Mouse (Mus musculus) C2C12 (cell line): ENCODE data around the gene Chchd3. TPM values are rescaled to one million over a fixed set of nuclear protein-coding genes. Genes with fewer than 3 reads are reported as not detected.

ENCODE experiments used
- H3K27me3 ChIP-seq: one replicate; pipeline ENCODE4 v1.6.1; 2011; ENCODE audit not compliant: control insufficient read depth, insufficient read depth, insufficient read length
- H3K36me3 ChIP-seq: one replicate; pipeline ENCODE4 v1.6.1; 2011; ENCODE audit not compliant: control insufficient read depth, insufficient read depth
- H3K4me3 ChIP-seq: one replicate; pipeline ENCODE4 v1.5.1; 2011; ENCODE audit warnings: mild to moderate bottlenecking, control low read depth; ENCODE audit not compliant: poor library complexity, insufficient read depth, severe bottlenecking
- H3K79me2 ChIP-seq: one replicate; pipeline ENCODE4 v1.6.1; 2011; ENCODE audit not compliant: control insufficient read depth, insufficient read depth
- H3K79me3 ChIP-seq: one replicate; pipeline ENCODE4 v1.6.1; 2011; ENCODE audit warnings: low read depth, control low read depth
- H3ac ChIP-seq: one replicate; pipeline ENCODE3; 2011; ENCODE audit warnings: low read depth; ENCODE audit not compliant: control insufficient read depth, insufficient read length
- CEBPB ChIP-seq: IDR thresholded peaks from one replicate; pipeline ENCODE4 v1.6.1; 2011; ENCODE audit warnings: low read depth, mild to moderate bottlenecking, control low read depth, moderate library complexity
- CTCF ChIP-seq: IDR thresholded peaks from one replicate; pipeline ENCODE4 v1.5.1; 2011; ENCODE audit not compliant: control insufficient read depth, insufficient read depth, insufficient read length
- FOSL1 ChIP-seq: IDR thresholded peaks from one replicate; pipeline ENCODE4 v1.8.0; 2011; ENCODE audit warnings: mild to moderate bottlenecking, low read length; ENCODE audit not compliant: poor library complexity, insufficient read depth, severe bottlenecking
- MAX ChIP-seq: IDR thresholded peaks from one replicate; pipeline ENCODE4 v1.6.1; 2011; ENCODE audit warnings: mild to moderate bottlenecking, control low read depth
- MYOD1 ChIP-seq: IDR thresholded peaks from one replicate; pipeline ENCODE4 v1.6.1; 2011; ENCODE audit warnings: low read depth; ENCODE audit not compliant: control insufficient read depth, insufficient read length
- MYOG ChIP-seq: IDR thresholded peaks from one replicate; pipeline ENCODE4 v1.6.1; 2011; ENCODE audit not compliant: control insufficient read depth, insufficient read length; ENCODE audit errors: extremely low read depth
- USF1 ChIP-seq: IDR thresholded peaks from one replicate; pipeline ENCODE4 v1.6.1; 2011; ENCODE audit warnings: low read depth, mild to moderate bottlenecking, control low read depth, moderate library complexity
- polyA plus RNA-seq: library from polyadenylated mRNA; unstranded; fragments of >200 nt; fragmentation: generic; extraction: Trizol; gene quantifications from one replicate; pipeline ENCODE4 v1.2.1, GENCODE M21; 2012; ENCODE audit warnings: missing spikeins

Chchd3 gene
- polyA plus RNA-seq, 1 experiment: 94.8 TPM

GRCm38 (mm10) chr6:32981253-32981652 is 78.8 kb downstream of the Chchd3 start:
- TF ChIP-seq MYOG: no peak
- no peak for TF ChIP-seq CTCF
- no peak for TF ChIP-seq MYOD1
- TF ChIP-seq FOSL1: no peak
- no peak for TF ChIP-seq CEBPB
- Histone ChIP-seq H3K79me3 (peaks cover 37% of the 10 kb centered on the region), H3K36me3 (peaks cover 1% of the 10 kb centered on the region), H3K4me3 (no peak overlapping the region), H3K79me2 (peaks cover 87% of the 10 kb centered on the region), H3ac (no peak overlapping the region), H3K27me3 (no peaks in the 10 kb centered on the region)

- Histone ChIP-seq H3K36me3 (peaks cover 8% of the 10 kb centered on the region), H3K79me3 (peaks cover 34% of the 10 kb centered on the region), H3ac (no peak overlapping the region), H3K79me2 (peaks cover 87% of the 10 kb centered on the region), H3K27me3 (no peaks in the 10 kb centered on the region), H3K4me3 (no peak overlapping the region)
- TF ChIP-seq MYOD1: no peak
- no peak for TF ChIP-seq MAX
- no peak for TF ChIP-seq CEBPB
- no peak for TF ChIP-seq FOSL1
Measured at GRCm38 (mm10) chr6:32978811-32979210, 81.2 kb downstream of the Chchd3 start.

- TF ChIP-seq USF1 (no peak), MYOG (no peak), FOSL1 (no peak)
- H3K27me3 ChIP-seq: no peaks in the 10 kb centered on the region
- no peak overlapping the region for H3K4me3 ChIP-seq
- H3K79me2 ChIP-seq: peaks cover 57% of the 10 kb centered on the region
- peaks cover 5% of the 10 kb centered on the region for H3K79me3 ChIP-seq
- H3K36me3 ChIP-seq: peaks cover 19% of the 10 kb centered on the region
- no peak overlapping the region for H3ac ChIP-seq
Measured at GRCm38 (mm10) chr6:32971926-32972325, 88.1 kb downstream of the Chchd3 start.

GRCm38 (mm10) chr6:32968971-32969370 is 91.1 kb downstream of the Chchd3 start:
- H3K36me3 ChIP-seq: peaks cover 23% of the 10 kb centered on the region
- TF ChIP-seq FOSL1 (no peak), MYOD1 (no peak), CEBPB (no peak), MAX (no peak), USF1 (no peak), CTCF (no peak), MYOG (no peak)
- H3K4me3 ChIP-seq: no peak overlapping the region
- no peaks in the 10 kb centered on the region for H3K27me3 ChIP-seq
- H3K79me2 ChIP-seq: peaks cover 38% of the 10 kb centered on the region
- H3K79me3 ChIP-seq: peaks cover 3% of the 10 kb centered on the region
- no peak overlapping the region for H3ac ChIP-seq

- TF ChIP-seq MYOG (no peak), MYOD1 (no peak), CEBPB (no peak), USF1 (no peak), FOSL1 (no peak), MAX (no peak), CTCF (no peak)
- peaks cover 27% of the 10 kb centered on the region for H3K79me2 ChIP-seq
- H3K4me3 ChIP-seq: no peak overlapping the region
- H3K79me3 ChIP-seq: peaks cover 6% of the 10 kb centered on the region
- no peak overlapping the region for H3ac ChIP-seq
- no peaks in the 10 kb centered on the region for H3K27me3 ChIP-seq
- H3K36me3 ChIP-seq: peaks cover 13% of the 10 kb centered on the region
Measured at GRCm38 (mm10) chr6:32962048-32962447, 98.0 kb downstream of the Chchd3 start.

GRCm38 (mm10) chr6:32961477-32961876 is 98.6 kb downstream of the Chchd3 start:
- Histone ChIP-seq H3K36me3 (peaks cover 8% of the 10 kb centered on the region), H3ac (no peak overlapping the region), H3K27me3 (no peaks in the 10 kb centered on the region), H3K4me3 (no peak overlapping the region), H3K79me2 (peaks cover 27% of the 10 kb centered on the region), H3K79me3 (peaks cover 6% of the 10 kb centered on the region)
- no peak for TF ChIP-seq MYOD1
- no peak for TF ChIP-seq CEBPB
- no peak for TF ChIP-seq FOSL1
- TF ChIP-seq MAX: no peak
- no peak for TF ChIP-seq MYOG
- no peak for TF ChIP-seq CTCF
- TF ChIP-seq USF1: no peak
